Mouse (Mus musculus) lung, adult 18-20 months (tissue): ENCODE results near the gene AU040320.
A peak's percentile ranks its signal among the peaks of the same experiment; 100 is the strongest.

Experiments used
- DNase-seq, 2 experiments: peaks; one replicate each; pipeline ENCODE4 v3.0.0; 2022; ENCODE audit warnings: mixed read lengths in 2 of 2

The AU040320 gene

DNA sequence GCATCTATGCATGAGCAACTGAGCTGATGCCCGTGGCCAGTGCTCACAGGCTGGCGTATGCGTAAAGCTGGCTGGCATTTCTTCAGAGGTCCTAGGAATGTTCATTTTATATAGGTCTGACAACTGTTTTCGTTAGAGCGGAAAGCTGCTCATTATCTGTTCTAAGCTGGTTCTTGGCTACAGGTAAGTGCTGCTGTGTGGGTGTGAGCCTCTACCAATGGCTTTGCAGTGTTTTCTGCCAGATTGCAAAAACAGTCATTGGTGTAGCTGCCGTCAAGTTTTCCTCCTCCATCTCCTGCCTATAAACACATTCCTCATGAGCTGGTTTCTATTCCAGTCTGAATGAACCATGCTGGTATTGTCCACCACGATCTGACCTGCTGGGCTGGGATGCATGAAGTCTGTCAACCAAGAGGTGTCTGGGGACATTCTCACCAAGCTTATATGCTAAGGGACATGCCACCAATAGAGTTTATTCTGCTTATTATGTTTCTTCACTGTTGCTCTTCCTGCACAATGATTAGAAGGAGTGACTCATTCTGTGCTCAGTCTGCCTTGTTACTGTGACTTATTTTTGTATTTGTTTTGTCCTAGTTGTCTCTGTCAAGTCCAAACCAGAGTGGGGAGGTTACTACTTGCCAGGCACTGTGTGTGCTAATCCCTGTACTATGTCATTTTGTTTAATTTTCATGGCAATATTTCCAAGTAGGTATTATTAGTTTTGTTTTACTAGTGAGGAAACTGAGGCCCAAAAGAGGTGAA lies 39.2 kb downstream of the AU040320 start:
- no peak for DNase-seq

DNA sequence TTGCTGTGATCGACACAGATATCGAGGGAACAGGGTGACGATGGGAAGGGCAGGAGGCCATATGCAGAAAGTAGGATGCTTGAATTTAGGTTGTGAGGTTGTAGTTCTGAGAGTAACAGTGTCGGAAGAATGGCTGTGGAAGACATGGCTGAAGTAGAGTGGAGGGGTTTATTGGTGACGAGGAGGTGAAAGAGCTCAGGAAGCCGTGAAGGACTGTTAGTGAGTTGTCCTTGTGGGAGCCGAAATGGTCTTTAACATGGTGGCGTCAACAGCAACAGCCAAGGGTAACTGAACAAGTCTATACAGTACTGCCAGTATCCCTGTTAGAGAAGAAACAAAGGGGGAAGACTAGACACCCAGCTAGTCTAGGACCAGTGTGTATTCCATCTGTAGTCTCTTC lies 48.8 kb downstream of the AU040320 start:
- no peak for DNase-seq

DNA sequence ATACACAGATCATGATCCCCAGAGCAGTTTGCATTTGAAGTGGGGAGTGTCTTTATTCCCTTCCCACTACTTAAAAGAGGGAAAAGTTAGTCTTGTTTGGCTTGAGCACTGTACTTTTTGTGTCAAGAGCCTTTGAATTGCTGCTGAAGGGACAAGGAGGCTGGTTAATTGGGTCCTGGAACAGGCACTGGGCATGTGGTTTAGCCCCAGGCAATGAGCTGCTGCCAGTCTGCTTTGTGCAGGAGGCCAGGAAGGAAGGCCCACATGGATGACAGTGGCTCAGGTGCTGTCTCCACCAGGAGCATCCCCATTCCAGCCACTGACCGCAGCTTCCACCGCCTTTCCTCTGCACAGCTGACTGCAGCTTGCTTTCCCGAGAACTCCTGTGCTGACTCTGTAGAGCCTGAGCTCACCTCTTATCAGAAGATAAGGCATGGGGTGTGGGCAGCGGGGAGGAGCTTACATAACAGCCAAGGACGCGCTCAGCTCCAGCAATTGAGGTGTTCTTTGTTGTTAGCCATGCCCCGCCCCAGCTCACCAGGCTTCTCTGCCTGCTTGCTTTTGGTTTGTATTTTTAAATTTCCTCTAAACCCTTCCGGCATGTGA lies 50.0 kb downstream of the AU040320 start:
- peak; percentile 64 to 65 for DNase-seq

DNA sequence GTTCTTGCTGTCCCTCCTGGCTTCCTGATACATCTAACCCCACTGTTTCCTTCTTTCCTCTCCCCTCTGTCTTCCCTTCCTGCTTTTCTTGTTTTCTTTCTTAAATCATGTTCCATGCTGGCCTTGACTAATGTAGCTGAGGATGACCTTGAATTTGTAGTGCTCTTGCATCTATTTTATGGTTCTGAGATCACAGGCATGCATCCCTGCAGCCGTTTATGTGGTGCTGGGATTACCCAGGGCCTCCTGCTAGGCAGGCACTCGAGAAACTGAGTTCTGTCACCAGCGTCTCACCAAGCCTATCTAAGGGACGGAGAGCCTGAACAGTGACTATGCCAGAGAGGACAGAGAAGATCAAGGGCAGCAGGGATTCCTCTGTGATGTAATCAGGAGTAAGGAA lies 52.4 kb downstream of the AU040320 start:
- DNase-seq = no peak

DNA sequence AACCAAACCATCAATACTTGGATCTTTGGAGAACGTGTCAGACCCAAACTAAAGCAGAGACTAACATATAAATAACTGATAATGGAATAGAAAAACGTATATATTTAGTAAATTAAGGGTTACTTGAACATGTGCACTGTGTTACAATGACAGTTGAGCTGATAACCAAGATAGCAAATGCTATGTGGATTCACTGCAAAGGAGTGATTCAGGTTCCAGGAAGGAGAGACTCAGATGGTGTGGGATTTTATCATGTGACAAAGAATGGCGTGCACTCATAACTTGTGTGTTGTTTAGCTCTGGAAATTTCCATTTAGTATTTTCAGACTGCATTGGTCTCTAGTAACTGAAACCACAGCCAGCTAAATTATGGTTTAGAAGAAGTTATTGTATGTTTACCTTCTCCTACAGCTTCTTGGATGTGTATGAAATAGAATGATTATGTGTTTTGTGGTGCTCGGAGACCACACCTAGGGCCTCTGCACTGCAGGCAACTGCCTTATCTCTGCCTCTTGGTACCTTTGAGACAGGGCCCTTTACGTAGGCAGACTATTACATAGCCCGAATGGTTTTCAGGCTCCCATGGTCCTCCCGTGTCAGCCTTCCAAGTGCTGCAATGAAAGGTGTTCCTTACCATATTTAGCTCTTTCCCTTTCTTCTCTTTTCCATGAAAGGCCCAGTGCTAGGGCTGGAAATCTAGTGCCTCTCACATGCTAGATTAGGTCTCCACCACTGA lies 53.5 kb downstream of the AU040320 start:
- no peak for DNase-seq

DNA sequence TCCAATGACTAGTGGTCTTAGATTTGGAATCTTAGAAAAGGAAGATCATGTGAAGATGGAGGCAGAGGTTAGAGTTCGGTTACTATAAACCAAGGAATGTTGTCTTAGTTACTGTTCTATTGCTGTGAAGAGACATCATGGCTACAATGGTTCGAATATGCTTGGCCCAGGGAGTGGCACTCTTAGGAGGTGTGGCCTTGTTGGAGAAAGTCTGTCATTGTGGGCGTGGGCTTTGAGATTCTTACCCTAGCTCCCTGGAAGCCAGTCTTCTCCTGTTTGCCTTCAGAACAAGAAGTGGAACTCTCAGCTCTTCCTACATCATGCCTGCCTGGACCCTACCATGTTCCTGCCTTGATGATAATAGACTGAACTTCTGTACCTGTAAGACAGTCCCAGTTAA lies 57.2 kb downstream of the AU040320 start:
- DNase-seq = no peak

DNA sequence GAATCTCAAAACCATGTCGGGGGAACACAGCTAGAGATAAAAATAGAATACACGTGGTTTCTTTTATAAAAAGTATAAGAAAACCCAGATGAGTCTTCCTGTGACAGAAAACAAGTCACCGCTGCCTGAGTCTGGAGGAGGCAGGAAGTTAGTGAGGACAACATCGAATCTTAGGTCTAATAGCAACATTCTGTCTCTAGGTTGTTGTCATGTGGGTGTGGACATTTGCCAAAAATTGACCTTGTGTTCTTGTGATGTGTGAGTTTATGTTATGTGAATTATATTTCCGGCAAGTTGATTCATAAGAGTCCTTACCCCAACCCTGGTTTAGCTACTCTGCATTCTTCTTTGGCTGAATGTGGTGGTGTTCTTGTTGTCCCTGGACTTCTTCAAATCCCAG lies 59.9 kb downstream of the AU040320 start:
- no peak for DNase-seq

DNA sequence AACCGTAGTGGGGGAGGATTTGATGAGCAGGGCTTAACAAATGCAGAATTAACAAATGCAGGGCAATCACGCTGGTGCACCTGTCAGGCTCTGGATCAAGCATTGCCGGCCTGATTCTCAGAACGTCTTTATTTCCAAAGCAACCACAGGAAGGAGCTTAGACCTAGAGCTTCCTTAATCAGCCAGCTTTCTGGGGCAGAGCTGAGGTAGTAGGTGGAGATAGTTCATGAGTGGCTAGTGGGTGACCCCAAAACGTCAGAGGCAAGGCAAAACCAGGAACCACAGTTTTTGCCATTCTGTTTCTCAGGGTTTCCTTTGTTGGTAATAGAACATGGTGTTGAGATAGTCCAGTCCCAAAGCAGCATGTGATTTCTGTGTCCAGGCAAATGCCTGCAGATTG lies 61.5 kb downstream of the AU040320 start:
- no peak for DNase-seq

DNA sequence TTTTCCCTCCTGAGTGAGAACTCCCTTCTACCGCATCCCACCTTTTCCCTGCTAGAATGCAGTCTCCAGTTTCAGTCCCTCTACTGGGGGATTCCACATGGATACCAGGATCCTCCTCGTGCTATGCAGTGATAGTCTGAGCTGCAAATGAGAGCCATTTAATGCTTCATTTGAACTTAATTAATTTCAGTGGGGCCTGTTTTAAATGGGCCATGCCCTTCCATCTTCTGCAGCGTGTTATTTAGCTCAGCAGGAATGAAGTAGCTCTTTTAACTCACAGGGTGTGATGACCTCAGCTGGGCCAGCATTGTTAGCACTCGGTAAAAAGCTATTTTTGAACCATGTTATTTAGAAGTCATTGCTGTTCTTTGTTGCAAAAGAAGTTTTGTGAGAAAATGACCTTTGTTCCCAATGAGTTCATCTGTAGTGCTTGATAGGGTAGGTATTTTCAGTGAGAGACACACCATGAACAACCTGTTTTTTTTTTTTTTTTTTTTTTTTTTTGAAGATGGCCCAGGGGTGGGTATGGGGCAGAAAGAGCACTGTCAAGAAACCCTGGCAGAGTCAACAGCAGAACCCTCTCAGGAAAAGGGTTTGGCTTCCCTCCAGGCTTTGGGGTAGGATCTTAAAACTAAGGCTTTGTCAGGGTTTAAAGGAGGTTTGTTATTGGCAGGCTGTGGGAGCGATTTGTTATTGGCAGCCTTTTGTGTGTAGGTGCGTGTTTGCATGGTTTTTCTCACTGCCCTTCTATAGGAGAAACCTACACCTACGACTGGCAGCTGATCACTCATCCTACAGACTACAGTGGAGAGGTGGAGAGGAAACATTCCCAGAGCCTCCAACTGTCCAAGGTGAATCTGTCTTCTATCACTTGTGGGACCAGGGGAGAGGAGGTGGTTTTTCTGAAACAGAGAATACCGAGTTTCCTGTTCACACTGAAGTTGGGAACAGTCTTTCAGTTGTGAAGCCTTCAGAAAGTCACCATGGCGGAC lies 69.8 kb downstream of the AU040320 start:
- no peak for DNase-seq

DNA sequence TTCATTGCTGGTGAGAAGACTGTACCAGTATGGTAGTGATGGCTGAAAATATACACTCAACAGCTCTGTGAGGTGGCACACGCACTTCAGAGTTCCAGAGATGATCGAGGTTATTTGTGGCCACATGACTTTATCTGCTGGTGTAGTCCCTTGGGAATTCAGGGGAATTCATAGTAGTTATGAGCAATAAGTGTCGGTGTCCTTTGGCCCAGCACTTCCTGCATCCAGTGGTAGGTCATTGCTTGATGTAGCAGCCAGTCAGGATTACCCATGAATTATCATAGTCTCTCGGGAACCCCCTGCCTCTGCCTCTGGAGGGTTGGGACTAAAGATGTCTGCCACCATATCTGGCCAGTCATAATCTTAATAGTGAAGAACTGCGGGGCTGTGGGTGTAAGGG lies 70.6 kb downstream of the AU040320 start:
- no peak for DNase-seq

DNA sequence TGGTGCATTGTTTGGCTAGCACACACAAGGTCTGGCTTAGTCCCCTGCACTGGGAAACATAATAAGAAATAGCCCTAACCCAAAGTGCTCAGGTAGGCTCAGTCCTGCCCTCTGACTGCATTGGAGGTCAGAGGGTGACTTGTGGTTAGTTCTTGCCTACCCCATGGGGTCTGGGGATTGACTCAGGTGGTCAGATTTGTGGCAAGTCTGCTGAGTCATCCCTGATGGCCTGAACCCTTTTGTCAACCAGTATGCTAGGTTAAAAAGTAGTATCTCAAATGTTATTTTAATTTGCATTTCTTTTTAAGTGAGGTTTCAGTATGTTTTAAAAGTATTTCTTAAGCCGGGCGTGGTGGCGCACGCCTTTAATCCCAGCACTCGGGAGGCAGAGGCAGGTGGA lies 77.8 kb downstream of the AU040320 start:
- no peak for DNase-seq

DNA sequence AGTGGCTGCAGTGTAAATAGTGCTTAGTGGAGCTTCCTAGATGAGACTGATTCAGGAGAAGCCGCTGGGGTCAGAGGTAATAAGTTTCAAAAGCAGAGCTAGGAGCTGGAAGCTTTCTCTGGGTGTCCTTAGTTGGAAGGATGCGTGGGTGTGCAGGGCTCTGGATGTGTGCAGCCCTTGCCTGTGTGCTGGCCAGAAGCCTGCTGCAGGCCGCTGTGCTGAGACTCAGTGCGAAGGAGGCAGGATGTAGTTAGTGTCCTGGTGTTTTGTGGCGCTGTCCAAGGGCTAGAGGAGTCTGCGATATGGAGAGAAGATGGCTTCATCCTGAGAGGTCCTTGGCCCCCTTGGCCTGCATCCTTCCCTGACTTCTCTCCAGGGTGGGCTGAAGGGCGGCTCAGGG lies 85.5 kb downstream of the AU040320 start:
- no peak for DNase-seq

DNA sequence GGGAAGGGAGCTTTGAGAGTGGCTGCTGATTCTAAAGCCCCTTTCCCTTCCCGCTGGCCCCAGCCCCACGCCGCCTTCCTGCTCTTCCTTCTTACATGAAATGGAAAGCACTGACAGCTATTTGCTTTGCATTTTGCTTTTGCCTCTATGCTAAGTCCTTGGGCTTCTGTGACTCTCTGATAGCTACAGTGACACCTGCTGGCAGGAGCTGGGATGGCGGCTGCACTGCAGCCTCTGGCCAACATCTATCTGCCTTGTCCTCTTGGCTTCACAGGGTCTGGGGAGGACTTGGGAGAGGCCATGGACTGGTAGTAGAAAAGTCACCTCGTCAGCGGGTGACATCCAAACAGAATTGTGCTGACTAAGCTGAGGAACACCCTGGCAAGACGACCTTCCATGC lies 86.5 kb downstream of the AU040320 start:
- peak; percentile 63 to 76 for DNase-seq

DNA sequence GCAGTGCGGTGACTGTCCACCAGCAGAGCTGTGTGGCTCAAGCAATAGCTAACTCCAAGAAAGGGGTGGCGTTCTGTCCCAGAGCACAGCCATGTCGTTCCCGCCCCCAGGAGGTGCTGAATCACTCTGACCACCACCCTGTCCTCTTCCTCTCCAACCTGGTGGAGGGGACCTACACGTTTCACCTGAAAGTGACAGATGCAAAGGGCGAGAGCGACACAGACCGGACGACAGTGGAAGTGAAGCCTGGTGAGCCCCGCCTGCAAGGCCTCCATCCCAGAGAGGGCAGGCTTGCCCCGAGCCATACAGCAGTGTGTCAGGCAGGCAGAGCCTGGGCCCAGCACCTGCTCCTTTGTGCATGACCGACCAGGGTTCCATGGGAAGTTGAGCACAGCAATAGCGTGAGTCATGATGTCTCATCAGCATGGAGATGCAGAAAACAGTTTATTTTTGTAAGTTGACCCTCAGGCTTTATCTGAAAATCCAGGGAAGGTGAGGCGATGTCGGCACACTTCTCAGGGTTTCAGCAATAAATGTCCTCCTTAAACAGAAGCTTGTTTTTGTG lies 87.7 kb downstream of the AU040320 start:
- no peak for DNase-seq

DNA sequence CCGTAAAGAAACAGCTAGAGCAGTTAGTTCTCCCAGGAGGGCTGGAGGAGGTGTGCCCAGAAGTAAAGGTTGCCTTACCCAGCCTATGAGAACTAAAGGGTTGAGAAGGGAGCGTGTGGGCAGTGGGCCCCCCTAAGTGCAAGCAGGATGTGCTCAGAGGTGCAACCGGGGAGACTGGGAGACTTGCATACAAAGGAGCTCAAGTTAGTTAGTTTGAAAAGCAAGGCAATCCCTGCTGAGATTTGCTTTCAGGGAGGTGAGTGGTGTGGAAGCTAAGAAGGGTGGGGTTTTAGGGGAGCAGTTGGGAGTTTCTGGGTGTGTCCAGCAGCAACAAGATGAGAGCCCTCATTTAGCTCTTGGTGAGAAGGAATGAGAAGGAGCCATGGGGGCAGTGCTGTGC lies 89.6 kb downstream of the AU040320 start:
- DNase-seq = peak; percentile 16 to 44

DNA sequence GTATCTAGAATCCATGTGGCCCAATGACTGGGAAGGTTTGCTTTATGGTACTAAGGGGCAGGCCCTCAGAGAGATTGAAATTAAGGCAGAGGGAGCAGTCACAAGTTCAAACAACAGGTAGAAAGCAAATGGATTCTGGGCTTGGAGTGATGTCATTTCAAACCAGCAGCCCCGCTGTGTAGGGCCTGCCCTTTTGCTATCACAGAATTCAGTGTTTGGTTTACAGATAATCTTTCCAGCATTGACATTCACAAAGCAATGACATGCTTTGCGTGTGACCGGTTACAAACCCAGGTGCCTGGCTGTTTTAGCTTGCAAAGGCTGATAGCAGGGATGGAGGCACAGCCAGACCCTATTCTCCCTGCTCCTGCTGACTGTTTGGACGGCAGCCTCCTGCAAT lies 92.3 kb downstream of the AU040320 start:
- DNase-seq = no peak

DNA sequence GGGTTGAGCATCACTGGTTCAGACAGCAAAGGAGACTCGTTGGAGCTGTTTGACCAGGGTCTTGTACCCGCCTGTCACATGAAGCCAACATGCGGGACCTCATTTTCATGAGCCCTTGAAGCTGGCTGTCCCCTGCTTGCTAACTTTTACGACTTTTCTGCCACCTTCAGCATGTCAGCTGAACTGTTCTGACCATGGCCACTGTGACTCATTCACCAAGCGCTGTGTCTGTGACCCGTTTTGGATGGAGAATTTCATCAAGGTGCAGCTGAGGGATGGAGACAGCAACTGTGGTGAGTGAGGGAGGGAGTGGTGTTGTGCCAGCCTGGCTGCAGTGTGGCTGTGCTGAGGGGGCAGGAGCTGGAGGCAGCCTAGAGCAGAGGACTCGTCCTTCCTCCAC lies 93.6 kb downstream of the AU040320 start:
- DNase-seq = no peak

DNA sequence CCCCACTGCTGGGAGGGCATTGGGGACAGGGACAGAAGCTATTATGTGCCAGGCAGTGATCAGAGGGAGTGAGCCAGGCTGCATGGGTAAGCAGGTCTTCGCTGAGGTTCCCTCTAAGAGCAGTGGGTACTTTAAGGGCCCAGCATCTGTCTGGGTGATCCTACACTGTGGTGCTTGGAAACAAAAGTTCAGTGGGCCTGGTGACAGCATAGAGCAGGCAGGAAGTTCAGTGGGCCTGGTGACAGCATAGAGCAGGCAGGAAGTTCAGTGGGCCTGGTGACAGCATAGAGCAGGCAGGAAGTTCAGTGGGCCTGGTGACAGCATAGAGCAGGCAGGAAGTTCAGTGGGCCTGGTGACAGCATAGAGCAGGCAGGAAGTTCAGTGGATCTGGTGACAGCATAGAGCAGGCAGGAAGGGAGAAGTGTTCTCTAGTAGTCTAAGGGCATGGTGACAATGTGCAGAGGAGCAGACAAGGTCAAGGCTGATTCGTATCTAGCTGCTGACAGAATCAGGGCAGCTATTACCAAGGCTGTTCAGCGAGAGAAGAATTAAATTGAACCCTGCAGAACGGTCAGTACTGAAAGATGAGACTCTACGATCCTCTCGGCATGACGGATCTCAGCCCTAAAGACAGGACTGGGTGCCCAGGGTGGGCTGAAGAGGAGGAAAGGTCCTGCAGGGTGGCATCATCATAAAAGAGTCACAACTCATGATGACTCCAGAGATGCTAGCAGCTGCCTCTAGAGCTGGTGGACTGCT lies 96.9 kb downstream of the AU040320 start:
- no peak for DNase-seq

DNA sequence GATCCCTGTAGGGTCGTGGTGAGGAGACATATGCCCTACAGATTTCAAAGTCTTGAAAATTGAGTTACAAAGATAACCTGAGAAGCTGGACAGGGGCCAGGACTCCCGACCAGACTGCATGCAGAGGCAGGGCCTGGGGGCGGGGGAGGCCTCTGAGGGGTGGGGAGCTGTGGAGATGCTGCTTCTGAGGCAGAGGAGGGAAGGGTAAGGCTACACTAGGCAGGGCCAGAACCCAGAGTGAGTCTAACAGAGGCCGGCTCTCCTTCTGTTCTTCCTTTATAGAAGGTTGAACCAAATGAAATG lies 97.4 kb downstream of the AU040320 start:
- DNase-seq = no peak

DNA sequence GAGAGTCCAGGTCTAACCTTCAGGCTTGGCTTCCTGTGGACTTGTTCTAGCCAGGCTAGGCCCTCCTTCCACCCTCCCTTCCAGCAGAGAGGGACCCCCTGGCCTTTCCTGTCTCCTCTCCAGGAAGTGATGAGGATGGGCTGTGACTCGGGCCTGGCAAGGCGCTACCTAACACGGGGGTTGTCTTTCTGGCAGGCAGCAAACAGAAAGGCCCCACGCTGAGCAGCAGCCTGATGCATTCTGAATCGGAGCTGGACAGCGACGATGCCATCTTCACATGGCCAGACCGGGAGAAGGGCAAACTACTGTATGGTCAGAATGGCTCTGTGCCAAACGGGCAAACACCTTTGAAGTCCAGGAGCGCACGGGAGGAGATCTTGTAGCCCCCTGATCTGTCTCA lies 99.6 kb downstream of the AU040320 start:
- no peak for DNase-seq

DNA sequence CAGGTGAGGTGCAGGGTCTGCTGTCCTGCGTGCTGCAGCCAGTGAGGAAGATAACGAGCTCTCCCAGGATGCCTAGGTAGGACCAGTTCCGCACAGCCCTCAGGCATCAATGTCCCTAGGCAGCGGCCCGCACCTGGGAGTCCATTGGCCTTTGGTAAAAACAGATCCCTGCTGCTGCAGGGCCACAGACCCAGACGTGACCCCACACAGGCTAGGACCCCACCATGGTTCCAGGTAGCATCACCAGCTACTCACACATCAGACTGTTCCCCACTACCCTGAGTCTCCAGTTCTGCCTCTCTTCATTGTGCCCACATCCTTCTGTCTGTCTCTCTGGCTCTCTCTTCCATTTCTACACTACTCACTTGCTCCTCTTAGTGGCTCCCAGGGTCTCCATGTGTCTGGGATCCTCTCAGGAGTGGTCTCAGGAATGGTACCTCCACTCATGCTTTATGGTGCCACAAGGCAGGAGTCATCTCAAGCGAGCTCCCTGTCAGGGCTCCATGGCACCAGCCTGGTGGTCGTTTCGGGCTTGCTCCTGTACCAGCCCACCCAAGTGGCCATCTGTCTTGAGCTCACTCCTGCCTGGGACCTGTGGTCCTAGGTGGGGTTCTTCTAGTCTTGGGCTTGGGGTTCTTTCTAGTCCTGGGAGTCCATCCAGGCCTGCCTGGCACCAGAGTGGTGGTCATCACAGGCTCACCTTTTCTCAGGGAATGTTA lies 107.1 kb downstream of the AU040320 start:
- no peak for DNase-seq
